Mouse (Mus musculus): ENCODE data around the gene Olfr960. TPM values are rescaled to one million over a fixed set of nuclear protein-coding genes. Genes with fewer than 3 reads are reported as not detected.

Olfr960 gene
- polyA plus RNA-seq (2012; rRNA removed), result not detected in 2 replicates

GRCm38 (mm10) chr9:39621073-39621472, at the start of gene Olfr960:
Olfr960 (plus strand) TSS chr9:39621373.
- no peak for DNase-seq (ENCODE audit: low spot score)

DNA sequence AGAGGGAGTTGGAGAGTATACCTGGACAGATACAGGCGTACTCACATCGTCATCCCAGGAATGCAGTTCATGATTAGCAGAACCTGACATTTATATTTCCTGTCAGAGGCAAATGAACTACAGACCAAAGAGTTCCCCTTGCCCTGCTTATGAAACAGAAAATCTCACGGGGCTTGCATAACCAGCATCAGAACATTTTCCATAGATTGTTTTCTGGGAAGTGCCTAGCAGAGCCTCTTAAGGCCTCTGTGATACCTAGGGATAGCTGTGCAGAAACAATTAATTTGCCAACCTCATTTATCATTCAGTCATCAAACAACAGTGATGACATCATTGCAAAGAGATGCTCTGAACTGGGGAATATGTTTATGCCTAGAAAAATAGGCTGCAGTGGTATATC, 45.7 kb upstream of the Olfr960 start, which contains the start of gene Olfr959:
Olfr959 (minus strand) TSS at position 101 of the 400 bp plus-strand sequence.
- DNase-seq (ENCODE audit: low spot score), result no peak

GRCm38 (mm10) chr9:39577050-39577449, 44.1 kb upstream of the Olfr960 start:
- no peak for DNase-seq (ENCODE audit: low spot score)

DNA sequence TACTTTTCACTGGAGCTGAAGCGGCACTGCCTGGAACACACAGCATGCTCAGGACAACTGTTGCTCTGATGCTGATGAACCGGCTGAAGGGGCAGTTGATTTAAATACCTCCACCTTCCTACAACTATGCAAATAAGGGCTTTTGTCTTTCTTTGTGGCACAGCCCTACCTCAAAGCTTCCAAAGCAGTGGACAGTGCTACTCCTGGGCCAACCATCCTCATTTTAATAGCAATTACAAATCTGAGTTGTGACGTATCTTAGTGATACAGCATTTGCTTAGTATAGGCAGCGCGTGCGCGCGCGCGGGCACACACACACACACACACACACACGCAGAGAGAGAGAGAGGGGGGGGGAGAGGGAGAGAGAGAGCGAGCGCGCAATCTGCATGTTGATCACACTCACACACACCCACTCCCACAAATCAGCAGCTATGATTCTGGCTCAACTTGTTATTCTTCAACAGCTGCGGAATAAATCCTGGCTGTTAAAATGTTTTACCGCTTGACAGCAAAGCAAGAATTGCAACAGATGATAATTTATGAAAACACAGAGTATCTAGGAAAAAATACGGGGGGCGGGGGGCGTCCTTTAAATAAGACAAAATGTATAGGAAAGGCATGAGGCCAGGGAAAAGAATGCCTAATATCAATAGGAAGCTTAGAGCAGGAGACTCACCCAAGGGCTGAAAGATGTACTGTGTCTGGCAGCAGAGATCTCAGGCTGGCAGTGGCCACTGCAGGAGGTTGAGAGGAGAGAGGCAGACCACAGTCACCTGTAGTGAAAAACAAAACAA, 18.4 kb upstream of the Olfr960 start:
- no peak for DNase-seq (ENCODE audit: low spot score)

GRCm38 (mm10) chr9:39603333-39603845, 17.8 kb upstream of the Olfr960 start:
- DNase-seq (ENCODE audit: low spot score), result no peak

DNA sequence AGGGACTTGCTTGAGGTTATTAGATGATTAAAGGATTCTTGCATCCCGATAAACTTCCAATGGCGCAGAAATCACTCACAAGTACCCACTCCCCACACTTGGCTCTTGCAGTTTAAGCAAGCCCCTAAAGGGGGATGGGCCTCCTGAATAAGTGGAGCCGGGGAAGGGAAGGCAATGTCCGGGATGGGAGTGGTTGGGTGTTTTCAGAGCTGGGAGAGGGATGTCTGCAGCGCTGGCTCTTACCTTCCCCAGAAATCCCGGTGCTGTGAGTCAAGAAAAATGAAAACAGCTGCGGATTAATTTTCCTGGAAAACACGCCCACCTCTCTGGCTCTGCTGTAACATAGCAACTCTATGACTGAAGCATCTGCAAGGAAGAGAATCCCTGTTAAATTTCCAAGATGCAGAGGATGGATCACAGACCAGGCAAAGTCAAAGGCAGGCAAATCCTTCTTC, 17.1 kb upstream of the Olfr960 start, which contains the start of gene AW551984:
AW551984 (minus strand) TSS at position 405 of the 455 bp plus-strand sequence.
- DNase-seq (ENCODE audit: low spot score), result no peak

- no peak for DNase-seq (ENCODE audit: low spot score)
These were observed 12.7 kb upstream of the Olfr960 start for GRCm38 (mm10) chr9:39608497-39608896.

GRCm38 (mm10) chr9:39610355-39610754, 10.8 kb upstream of the Olfr960 start, which contains the start of gene Olfr148:
Olfr148 (plus strand) TSS chr9:39610655.
- DNase-seq (ENCODE audit: low spot score), result no peak

- DNase-seq (ENCODE audit: low spot score), result no peak
These were observed 9.2 kb upstream of the Olfr960 start for GRCm38 (mm10) chr9:39611953-39612352.

- DNase-seq (ENCODE audit: low spot score), result no peak
These were observed 2.6 kb downstream of the Olfr960 start for GRCm38 (mm10) chr9:39623783-39624182.

DNA sequence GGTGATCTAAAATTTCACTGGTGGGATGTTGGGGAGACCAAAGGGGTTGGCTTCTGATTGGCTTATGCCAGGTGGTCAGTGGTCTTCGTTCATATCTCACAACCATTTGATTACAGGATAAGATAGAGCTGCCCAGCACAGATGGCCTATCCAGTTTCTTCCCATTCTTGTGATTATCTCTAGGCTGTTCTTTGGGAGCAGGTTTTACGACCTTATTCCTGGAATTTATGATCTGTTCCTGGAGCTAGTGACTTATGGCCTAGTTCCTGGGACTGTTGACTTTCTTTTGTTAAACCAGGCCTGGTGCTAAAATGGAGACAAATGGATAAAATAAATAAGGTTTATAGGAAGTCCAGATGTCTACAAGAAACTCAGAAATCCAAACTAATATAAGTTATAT, 3.5 kb downstream of the Olfr960 start:
- DNase-seq (ENCODE audit: low spot score), result no peak

DNA sequence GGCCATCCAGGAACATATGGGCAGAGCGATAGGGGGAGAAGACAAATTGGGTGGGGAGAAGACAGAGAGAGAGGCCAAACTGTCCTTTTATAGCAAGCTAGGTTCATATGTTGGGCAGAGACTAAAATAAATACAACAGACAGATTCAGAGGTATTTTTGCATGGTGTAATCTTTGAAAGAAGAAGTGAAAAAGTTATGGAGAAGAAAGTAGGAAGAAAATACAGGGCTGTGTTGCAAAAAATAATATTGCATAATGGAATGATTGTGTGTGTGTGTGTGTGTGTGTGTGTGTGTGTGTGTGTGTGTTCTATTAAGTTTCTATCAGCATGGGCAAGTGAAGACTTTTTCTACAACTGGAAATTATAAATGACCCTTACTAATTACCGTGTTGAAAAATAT, 7.9 kb downstream of the Olfr960 start:
- no peak for DNase-seq (ENCODE audit: low spot score)

DNA sequence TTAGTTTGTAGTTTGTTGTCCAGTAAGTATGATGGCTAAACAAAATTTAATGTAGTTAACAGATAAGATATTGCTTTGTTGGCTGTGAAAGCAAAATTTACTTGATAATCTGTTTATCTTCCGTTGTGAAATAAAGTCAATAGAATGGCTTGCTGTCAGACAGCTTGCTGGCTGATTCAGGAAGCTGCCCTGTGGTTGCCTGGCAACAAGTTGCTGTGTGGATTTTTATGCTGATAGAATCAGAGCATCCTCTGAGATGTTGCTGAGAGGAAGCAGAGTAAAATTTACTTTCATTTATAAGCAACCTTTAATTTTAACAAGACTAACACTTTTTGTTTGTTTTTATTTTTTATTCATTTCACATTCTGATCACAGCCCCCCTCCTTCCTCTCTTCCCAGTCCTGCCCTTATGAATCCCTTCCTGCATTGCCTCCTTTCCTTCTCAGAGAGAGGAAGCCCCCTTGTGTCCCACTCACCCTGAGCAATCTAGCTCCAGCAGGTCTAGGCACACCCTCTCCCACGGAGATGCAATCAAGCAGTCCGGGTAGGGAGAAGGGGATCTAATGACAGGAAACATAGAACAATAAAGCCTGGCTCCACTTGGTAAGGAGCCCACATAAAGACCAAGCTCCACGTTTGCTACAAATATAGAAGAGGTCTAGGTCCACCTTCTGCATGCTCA, 12.9 kb downstream of the Olfr960 start:
- DNase-seq (ENCODE audit: low spot score), result no peak

GRCm38 (mm10) chr9:39644785-39645184, 23.6 kb downstream of the Olfr960 start, which contains the start of gene Olfr961:
Olfr961 (plus strand) TSS chr9:39645085.
- no peak for DNase-seq (ENCODE audit: low spot score)

GRCm38 (mm10) chr9:39647382-39647781, 26.2 kb downstream of the Olfr960 start:
- no peak for DNase-seq (ENCODE audit: low spot score)

GRCm38 (mm10) chr9:39654756-39655396, 33.7 kb downstream of the Olfr960 start:
- DNase-seq (ENCODE audit: low spot score), result no peak

- no peak for DNase-seq (ENCODE audit: low spot score)
These were observed 45.7 kb downstream of the Olfr960 start, which contains the start of gene Olfr963 for GRCm38 (mm10) chr9:39666905-39667304. Olfr963 (plus strand) TSS chr9:39667205.

DNA sequence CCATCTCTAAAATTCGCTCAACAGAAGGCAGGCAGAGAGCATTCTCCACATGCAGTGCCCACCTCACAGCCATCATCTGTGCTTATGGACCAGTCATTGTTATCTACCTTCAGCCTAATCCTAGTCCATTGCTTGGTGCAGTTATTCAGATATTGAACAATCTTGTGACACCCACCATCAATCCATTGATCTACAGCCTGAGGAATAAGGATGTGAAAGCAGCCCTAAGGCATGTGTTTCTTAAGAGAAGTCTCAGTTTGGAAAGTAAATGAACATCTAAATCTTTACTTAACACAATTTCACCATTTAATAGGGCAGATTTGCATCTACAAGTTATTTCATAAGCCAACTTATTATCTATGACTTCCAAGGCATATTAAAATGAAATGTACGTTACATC, 48.5 kb downstream of the Olfr960 start:
- no peak for DNase-seq (ENCODE audit: low spot score)

Measured in urinary bladder, adult 2 months (tissue).